Mouse (Mus musculus) embryonic facial prominence, embryonic 11.5 days (tissue): Measurements from ENCODE around the gene Capn3. TPM values are rescaled to one million over a fixed set of nuclear protein-coding genes. Genes with fewer than 3 reads are reported as not detected.

Source experiments
- ATAC-seq: fragments of 200-750 bp; cut with Nextera tagmentation; replicated peaks from 2 replicates; pipeline ENCODE4 v1.8.0; 2017; ENCODE audit warnings: low read depth; ENCODE audit not compliant: insufficient number of reproducible peaks, low FRiP score, low TSS enrichment
- DNase-seq: peaks from one replicate; pipeline ENCODE4 v3.0.0-alpha.2; 2015; ENCODE audit warnings: low spot score
- H3K27ac ChIP-seq: fragments of 300-500 bp; sonication (generic); replicated peaks from 2 replicates; pipeline ENCODE4 v1.5.1; 2014; ENCODE audit warnings: mild to moderate bottlenecking, low read depth, low read length, control low read depth
- H3K27me3 ChIP-seq: fragments of 300-500 bp; sonication (generic); 2 replicates; pipeline ENCODE4 v1.6.1; 2014; ENCODE audit warnings: mild to moderate bottlenecking, low read length, moderate library complexity, mixed read lengths; ENCODE audit not compliant: control insufficient read depth, insufficient read depth
- H3K36me3 ChIP-seq: fragments of 300-500 bp; sonication (generic); replicated peaks from 2 replicates; pipeline ENCODE4 v1.6.1; 2014; ENCODE audit warnings: low read depth, mild to moderate bottlenecking, low read length, moderate library complexity, mixed read lengths; ENCODE audit not compliant: control insufficient read depth, insufficient read depth
- H3K4me1 ChIP-seq: fragments of 300-500 bp; sonication (generic); 2 replicates; pipeline ENCODE4 v1.6.1; 2014; ENCODE audit warnings: low read length, mixed read lengths; ENCODE audit not compliant: control insufficient read depth, insufficient read depth
- H3K4me2 ChIP-seq: fragments of 300-500 bp; sonication (generic); 2 replicates; pipeline ENCODE4 v1.6.1; 2014; ENCODE audit warnings: low read depth, mild to moderate bottlenecking, control low read depth, low read length, moderate library complexity
- H3K4me3 ChIP-seq: fragments of 300-500 bp; sonication (generic); 2 replicates; pipeline ENCODE4 v1.5.1; 2014; ENCODE audit warnings: low read depth, low read length, control low read depth
- H3K9ac ChIP-seq: fragments of 300-500 bp; sonication (generic); replicated peaks from 2 replicates; pipeline ENCODE4 v1.6.1; 2014; ENCODE audit warnings: mild to moderate bottlenecking, control low read depth, low read length
- H3K9me3 ChIP-seq: fragments of 300-500 bp; sonication (generic); replicated peaks from 2 replicates; pipeline ENCODE4 v1.6.1; 2016; ENCODE audit warnings: mild to moderate bottlenecking, low read length, inconsistent platforms, mixed read lengths; ENCODE audit not compliant: control insufficient read depth
- WGBS: fragments of 180-500 bp; shearing (Covaris S2); extraction: QIAGEN DNeasy Blood & Tissue Kit; methylation state at CpG from one replicate; pipeline ENCODE4 v1.1.7; 2014; 5-methylcytosine and 5-hydroxymethylcytosine counted together
- polyA plus RNA-seq: library from polyadenylated mRNA; unstranded; fragments of >200 nt; fragmentation: Nextera tagmentation; extraction: Ambion mirVana; gene quantifications from 2 replicates; pipeline ENCODE4 v1.2.1, GENCODE M21; 2014

Capn3 gene
- polyA plus RNA-seq, 1 experiment from 2014 or later: 2.3 TPM

DNA sequence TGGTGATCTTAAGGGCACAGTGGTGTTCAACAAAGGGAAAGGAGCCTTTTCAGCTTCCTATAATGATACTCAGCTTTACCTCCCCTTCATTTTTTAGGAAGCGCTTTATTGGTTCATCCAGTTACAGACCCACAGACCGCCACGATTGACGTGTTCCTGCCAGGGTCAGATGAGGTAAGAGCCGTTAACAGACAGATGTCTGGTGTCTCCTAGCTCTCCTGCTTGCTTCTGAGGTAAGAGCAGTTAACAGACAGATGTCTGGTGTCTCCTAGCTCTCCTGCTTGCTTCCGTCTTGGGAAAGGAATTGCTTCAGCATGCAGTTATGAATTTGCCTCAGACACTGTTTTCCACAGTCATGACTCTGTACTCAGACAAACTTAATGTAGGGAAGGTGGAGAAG is 5.1 kb upstream of the Capn3 start:
- DNase-seq: no peak
- Histone ChIP-seq H3K27ac (no peak overlapping the region), H3K9me3 (no peaks in the 10 kb centered on the region), H3K4me2 (no peak overlapping the region), H3K4me3 (no peak overlapping the region), H3K9ac (no peak overlapping the region), H3K4me1 (no peaks in the 10 kb centered on the region), H3K27me3 (no peaks in the 10 kb centered on the region), H3K36me3 (no peaks in the 10 kb centered on the region)
- 72% methylated on average over 6 of the region's 6 CpGs for WGBS
- ATAC-seq: no peak

DNA sequence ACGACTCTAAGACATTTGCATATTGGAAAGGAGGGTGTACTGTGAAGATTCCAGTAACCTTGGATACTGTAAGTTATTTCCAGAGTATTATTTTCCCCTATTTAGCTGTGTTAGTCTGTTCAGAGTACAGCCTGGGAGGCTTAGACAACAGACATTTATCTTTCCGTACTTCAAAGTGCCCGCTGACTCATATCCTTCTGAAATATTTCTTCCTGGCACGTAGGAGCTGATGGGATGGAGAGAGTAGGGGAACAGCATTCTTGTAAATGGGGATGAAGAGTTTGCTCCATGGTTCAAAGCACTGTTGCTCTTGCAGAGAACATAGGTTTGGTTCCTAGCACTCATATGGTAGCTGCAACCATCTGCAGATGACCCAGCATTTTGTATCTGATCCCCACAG is 3.2 kb upstream of the Capn3 start:
- no peak overlapping the region for H3K4me2 ChIP-seq
- no peak overlapping the region for H3K9ac ChIP-seq
- H3K27me3 ChIP-seq: no peaks in the 10 kb centered on the region
- H3K27ac ChIP-seq: no peak overlapping the region
- no peaks in the 10 kb centered on the region for H3K36me3 ChIP-seq
- DNase-seq: no peak
- H3K9me3 ChIP-seq: no peaks in the 10 kb centered on the region
- WGBS: 83% methylated on average over 4 of the region's 4 CpGs
- ATAC-seq: no peak
- H3K4me3 ChIP-seq: no peak overlapping the region
- H3K4me1 ChIP-seq: no peaks in the 10 kb centered on the region

DNA sequence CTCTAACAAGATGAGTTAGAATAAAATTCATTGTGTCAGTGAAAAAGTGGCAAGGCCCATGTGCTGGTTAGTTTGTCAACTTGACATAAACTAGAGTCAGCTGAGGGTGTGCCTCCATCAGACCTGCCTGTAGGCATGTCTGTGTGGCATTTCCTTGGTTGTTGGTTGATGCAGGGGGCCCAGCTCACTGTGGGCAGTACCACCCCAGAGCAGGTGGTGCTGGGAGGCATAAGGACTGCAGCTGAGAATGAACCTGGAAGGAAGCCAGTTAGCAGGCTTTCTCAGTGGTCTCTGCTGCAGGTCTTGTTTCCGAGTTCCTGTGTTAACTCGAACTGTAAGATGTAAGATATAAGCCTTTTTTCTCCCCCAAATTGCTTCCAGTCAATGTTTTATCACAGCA is 832 bp upstream of the Capn3 start:
- 75% methylated on average over 2 of the region's 2 CpGs for WGBS
- H3K9me3 ChIP-seq: no peaks in the 10 kb centered on the region
- H3K4me1 ChIP-seq: no peaks in the 10 kb centered on the region
- H3K27ac ChIP-seq: no peak overlapping the region
- H3K4me2 ChIP-seq: no peak overlapping the region
- H3K36me3 ChIP-seq: no peaks in the 10 kb centered on the region
- DNase-seq (no peak), ATAC-seq (no peak)
- no peak overlapping the region for H3K9ac ChIP-seq
- H3K4me3 ChIP-seq: no peak overlapping the region
- H3K27me3 ChIP-seq: no peaks in the 10 kb centered on the region

DNA sequence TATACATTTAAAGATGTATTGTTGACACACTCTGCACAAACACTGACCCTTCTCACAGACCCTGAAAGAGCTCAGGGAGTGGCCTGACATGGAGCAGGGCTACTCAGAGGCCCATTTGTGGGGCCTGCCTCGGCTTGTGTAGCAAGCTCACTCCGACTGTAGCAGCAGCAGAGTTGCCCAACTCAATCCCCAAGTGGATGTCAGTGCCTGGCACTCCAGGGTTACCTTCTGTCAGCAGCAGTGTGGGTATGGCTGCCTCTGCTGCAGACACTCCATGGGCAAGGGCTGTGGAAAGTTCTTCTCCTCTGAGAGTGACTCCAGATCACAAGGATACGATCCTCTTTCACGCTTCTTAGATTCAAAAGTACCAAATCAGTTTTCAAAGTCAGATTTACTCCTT is 4.4 kb downstream of the Capn3 start:
- Histone ChIP-seq H3K9me3 (no peaks in the 10 kb centered on the region), H3K9ac (no peak overlapping the region), H3K4me1 (no peaks in the 10 kb centered on the region), H3K4me3 (no peak overlapping the region), H3K36me3 (no peaks in the 10 kb centered on the region), H3K27me3 (no peaks in the 10 kb centered on the region), H3K4me2 (no peak overlapping the region), H3K27ac (no peak overlapping the region)
- no peak for DNase-seq
- 93% methylated on average over 4 of the region's 4 CpGs for WGBS
- no peak for ATAC-seq

DNA sequence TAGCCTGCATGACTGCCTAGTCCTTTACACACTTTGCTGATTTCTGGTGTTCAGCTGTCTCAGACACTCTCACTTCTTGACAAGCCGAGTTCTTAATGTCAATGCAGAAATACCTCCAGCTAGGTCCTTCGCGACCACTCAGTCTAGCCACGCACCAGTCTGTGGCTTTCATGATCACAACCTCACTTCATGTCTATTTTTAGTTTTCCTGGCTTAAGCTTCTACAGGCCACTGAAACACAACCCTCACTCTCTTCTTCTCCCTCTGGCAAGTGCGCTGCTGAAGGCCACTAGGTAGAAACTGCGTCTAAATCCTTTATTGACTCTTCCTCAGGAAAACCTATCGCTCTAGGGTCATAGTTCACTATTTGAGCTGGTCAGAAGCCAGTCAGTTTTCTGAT is 7.5 kb downstream of the Capn3 start:
- no peak overlapping the region for H3K4me2 ChIP-seq
- H3K4me3 ChIP-seq: no peak overlapping the region
- no peak overlapping the region for H3K27ac ChIP-seq
- H3K9me3 ChIP-seq: no peaks in the 10 kb centered on the region
- no peak for ATAC-seq
- WGBS: 90% methylated on average over 7 of the region's 7 CpGs
- DNase-seq: no peak
- no peak overlapping the region for H3K9ac ChIP-seq
- no peaks in the 10 kb centered on the region for H3K27me3 ChIP-seq
- no peaks in the 10 kb centered on the region for H3K36me3 ChIP-seq
- no peaks in the 10 kb centered on the region for H3K4me1 ChIP-seq

DNA sequence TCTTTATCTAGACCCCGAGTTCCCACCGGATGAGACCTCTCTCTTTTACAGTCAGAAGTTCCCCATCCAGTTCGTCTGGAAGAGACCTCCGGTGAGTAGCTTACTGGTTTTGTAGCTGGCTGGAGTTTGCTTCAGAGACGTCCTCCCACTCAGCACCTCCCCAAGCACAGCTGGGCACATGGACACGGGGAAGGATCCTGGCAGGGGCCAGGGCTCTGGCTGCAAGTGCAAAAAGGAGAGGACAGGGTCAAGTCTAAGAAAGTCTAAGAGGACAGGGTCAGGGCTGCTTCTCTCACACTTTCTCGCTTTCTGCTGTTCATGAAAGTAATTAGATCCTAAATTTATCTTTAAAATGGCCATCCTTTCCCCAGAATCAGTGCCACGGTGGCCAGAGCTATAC is 8.3 kb downstream of the Capn3 start:
- H3K27ac ChIP-seq: no peak overlapping the region

DNA sequence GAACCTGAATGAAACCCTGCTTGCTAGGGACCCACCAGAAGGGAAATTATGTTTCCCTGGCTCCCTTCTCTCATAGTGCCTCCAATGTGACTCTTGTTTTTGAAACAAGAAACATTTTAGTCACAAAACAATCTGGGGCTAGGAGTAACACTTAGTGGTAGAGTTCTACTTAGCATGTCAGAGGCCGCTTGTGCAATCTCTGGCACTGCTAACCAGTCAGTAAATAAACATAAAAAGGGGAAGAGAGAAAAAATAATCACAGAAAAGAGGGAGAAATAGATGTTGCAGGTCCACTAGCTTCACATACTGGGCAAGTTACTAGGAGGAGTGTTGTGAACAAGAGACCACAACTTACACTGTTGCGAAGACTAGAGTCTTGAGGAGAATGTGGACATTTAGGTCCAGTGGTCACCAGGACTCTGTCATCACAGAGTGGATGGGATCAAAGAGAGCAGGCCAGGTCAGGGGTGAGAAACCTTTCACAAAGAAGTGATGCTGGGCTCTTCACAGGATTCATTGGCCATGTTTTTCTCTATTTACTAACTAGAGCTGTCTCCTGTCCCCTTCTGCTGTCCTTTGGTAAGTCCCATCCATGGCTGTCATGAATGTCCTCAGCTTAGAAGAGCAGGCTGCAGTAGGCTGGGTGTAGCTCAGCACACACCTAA is 9.0 kb downstream of the Capn3 start:
- 81% methylated on average over 2 of the region's 2 CpGs for WGBS
- ATAC-seq: no peak
- no peaks in the 10 kb centered on the region for H3K9me3 ChIP-seq
- H3K27ac ChIP-seq: no peak overlapping the region
- H3K9ac ChIP-seq: no peak overlapping the region
- no peak for DNase-seq
- no peaks in the 10 kb centered on the region for H3K4me1 ChIP-seq
- H3K4me2 ChIP-seq: no peak overlapping the region
- no peaks in the 10 kb centered on the region for H3K27me3 ChIP-seq
- no peak overlapping the region for H3K4me3 ChIP-seq
- no peaks in the 10 kb centered on the region for H3K36me3 ChIP-seq

More for the DNA sequence above, 8.3 kb downstream of the Capn3 start:
- Histone ChIP-seq H3K36me3 (no peaks in the 10 kb centered on the region), H3K9me3 (no peaks in the 10 kb centered on the region), H3K27me3 (no peaks in the 10 kb centered on the region), H3K4me2 (no peak overlapping the region), H3K4me1 (no peaks in the 10 kb centered on the region), H3K4me3 (no peak overlapping the region), H3K9ac (no peak overlapping the region)
- DNase-seq: no peak
- 76% methylated on average over 8 of the region's 8 CpGs for WGBS
- ATAC-seq: no peak

DNA sequence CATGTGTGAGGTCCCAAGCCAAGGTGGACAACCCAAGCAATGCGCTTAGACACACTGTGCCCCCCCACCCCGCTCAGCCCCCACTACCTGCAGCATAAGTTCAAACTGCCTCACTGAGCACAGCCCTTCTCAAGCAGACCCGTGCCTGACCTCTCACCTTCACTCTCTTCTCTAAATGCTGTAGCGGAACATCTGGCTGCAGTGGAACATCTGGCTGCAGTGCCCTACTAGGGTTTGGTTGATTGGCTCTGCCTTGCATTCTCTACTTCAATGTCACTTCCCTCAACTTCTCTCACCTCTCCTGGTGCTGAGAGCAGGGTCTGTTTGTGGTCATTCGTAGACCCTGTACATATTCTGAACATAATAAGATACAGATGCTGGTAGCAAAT is 9.6 kb downstream of the Capn3 start:
- Histone ChIP-seq H3K36me3 (no peaks in the 10 kb centered on the region), H3K4me2 (no peak overlapping the region), H3K27me3 (no peaks in the 10 kb centered on the region), H3K4me3 (no peak overlapping the region), H3K4me1 (no peaks in the 10 kb centered on the region), H3K9ac (no peak overlapping the region), H3K27ac (no peak overlapping the region), H3K9me3 (no peaks in the 10 kb centered on the region)
- WGBS: 74% methylated on average over 5 of the region's 5 CpGs
- ATAC-seq (no peak), DNase-seq (no peak)
